Mouse (Mus musculus): ENCODE data around the gene Gm10436.
"Not testable (repeated sequence)": the region's sequence is repeated elsewhere in the genome, so short reads cannot be mapped to it uniquely, and the experiment has no call there.

Gene Gm10436

DNA sequence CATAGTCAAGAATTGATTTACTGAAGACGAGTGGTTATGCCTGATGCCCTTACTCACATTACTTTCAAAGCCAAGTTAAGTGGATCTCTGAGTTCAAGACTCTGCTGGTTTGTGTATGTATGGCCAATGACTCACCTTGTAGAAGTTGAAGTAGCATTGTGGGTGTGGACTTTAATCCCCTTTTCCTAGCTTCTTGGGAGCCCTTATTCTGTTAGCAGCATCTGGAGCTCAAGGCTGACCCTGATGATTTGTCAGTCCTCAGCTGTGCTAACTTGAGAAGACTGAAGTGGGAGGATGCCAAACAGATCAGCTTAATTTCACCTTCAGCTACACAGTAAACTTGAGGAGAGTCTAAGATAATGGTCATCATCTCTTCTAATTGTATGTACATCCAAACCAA lies at the start of gene Gm10436:
Gene Gm10436 (minus strand): TSS at position 101 of the 400 bp plus-strand sequence.
- not testable (repeated sequence) for DNase-seq (ENCODE audit: low read depth, low spot score)

DNA sequence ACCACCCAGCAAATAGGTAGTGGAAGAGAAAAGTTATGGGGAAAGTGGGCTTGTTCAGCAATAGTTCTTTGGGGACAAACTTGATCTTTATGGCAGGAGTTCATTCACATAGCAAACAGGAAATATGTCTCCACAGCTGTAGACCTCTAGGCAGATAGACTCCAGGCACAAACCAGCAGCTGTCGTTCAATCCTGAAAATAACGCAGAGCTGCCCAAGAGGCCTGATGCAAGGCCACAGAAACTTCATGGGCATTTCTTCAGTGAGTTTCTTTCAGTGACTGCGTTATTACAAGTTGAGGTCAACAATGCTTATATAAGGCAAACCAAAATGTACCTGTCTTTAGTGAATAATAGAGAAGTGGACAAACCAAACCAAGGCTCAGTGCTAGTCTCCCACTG lies 37.5 kb upstream of the Gm10436 start:
- no peak for DNase-seq (ENCODE audit: low read depth, low spot score)

DNA sequence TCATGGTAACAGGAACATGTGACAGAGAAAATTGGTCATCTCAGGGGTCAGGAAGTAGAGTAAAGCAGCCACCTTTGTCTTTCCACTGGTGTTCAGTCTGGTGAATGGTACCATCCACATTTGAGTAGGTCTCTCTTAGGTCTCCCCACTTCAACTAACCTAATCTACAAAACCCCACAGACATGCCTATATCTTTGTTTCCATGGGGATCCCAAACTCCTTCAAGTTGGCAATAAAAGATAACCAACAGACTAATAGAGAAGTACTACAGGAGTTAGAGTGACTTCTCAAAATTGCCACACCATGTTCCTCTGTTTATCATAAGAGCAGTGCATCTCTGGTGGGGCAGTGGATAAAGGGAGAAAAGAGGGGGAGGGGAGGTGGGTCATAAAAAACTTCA lies 36.2 kb upstream of the Gm10436 start:
- not testable (repeated sequence) for DNase-seq (ENCODE audit: low read depth, low spot score)

DNA sequence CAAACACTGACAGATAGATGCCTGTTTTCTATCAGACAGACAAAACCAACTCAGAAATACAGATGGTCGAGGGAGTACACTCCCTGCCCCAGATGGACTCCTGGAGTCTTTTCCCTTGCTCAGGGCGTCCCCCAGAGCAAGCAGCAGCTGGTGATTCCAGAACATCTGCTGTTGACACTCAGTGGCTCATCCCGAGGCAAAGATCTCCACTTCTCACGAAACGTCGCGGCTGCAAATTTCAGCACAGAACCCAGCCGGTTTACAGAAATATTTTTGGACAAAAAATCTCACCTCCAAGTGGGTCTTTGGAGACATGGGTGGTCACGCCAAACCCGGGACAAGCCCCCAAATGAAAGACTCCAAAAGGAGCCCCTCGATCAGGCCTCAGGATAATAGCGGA lies 32.7 kb upstream of the Gm10436 start:
- no peak for DNase-seq (ENCODE audit: low read depth, low spot score)

DNA sequence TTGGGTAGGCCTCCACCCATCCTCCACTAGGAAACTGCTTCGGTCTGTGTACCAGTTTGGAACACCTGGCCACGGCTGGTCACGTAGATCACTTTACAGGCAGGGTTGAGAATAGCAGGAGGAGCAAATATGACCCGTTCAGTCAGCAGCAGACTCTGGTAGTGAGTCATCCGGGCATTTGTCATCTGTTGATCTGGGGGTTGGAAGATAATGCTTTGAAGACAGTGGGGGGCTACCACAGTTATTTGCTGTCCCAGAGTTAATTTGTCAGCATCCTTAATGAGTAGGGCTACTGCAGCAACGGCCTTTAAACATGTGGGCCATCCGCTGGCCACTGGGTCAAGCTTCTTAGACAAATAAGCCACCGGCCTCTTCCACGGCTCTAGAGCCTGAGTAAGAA lies 29.6 kb upstream of the Gm10436 start:
- not testable (repeated sequence) for DNase-seq (ENCODE audit: low read depth, low spot score)

DNA sequence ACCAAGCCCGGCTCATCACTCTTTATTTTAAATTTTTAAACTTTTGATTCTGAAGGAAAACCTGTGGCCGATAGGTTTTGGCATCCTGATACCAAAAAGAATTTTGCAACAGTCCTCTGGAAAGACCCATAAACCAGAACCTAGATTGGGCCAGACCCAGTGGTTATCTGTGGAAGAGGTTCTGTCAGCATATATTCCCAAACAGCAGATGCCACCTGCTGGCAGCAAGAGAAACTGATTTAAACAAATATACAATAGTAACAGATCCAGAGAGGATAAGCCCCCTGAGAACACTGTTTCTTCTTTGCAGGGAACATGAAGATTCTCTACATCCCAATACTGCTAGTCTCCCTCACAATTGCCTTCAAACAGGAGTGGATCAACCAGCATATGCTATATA lies 20.9 kb upstream of the Gm10436 start:
- DNase-seq (ENCODE audit: low read depth, low spot score) = no peak

All from brain, embryonic 18.5 days (tissue).